Mouse (Mus musculus): ENCODE data around the gene Gpc6. TPM values are rescaled to one million over a fixed set of nuclear protein-coding genes. Genes with fewer than 3 reads are reported as not detected.

Gpc6 gene
- total and polyA plus RNA-seq, 3 experiments, result not detected

GRCm38 (mm10) chr14:118005697-118006096 is 1080.6 kb downstream of the Gpc6 start:
- Histone ChIP-seq H3K4me2 (ENCODE audit: insufficient read depth, low read depth, poor library complexity, severe bottlenecking) (no peak overlapping the region), H3K36me3 (replicated peaks in 1 of 2; ENCODE audit: control insufficient read depth in 1 of 2, insufficient read depth in 1 of 2, low read length in 1 of 2) (no peaks in the 10 kb centered on the region), H3K4me1 (ENCODE audit: control insufficient read depth in 1 of 2, insufficient read depth in 2 of 2) (peaks cover 3 to 14% of the 10 kb centered on the region in 2 experiments; a peak in 3 of 4 replicates), H3K9me3 (replicated peaks; ENCODE audit: low read length) (no peaks in the 10 kb centered on the region), H3K4me3 (replicated peaks in 1 of 3; ENCODE audit: low read depth in 2 of 3, low read length in 2 of 3, poor library complexity in 1 of 3) (no peak overlapping the region), H3K9ac (ENCODE audit: insufficient read depth, low read depth) (no peak overlapping the region), H3K27ac (ENCODE audit: insufficient read depth, low read depth) (no peak overlapping the region), H3K27me3 (replicated peaks) (peaks cover 15% of the 10 kb centered on the region), H3K79me2 (replicated peaks; ENCODE audit: control insufficient read depth, extremely low read depth, insufficient read depth, poor library complexity, severe bottlenecking) (no peaks in the 10 kb centered on the region)
- dilution Hi-C loops (cut with MboI; ENCODE audit: extremely low pct_ligation_motif_present, extremely low pct_unique_long_range_greater_than_20kb, low sequenced_read_pairs) (no loop called here), in situ Hi-C loops (cut with MboI; ENCODE audit: low pct_ligation_motif_present, low pct_unique_long_range_greater_than_20kb, low sequenced_read_pairs) (loop anchor here (5.0 to 25.0 kb wide), 2 partner anchors 147 to 582 kb away; no protein-coding TSS in a partner anchor)
- DNase-seq (ENCODE audit: extremely low read depth), result peak; percentile 63
- TF ChIP-seq MEF2A (IDR thresholded peaks at IDR 0.05; ENCODE audit: borderline replicate concordance, low read depth, low read length) (no peak), NRF1 (IDR thresholded peaks at IDR 0.05; ENCODE audit: low read depth, low read length) (no peak), ZKSCAN1 (IDR thresholded peaks at IDR 0.05; ENCODE audit: borderline replicate concordance, low read depth, low read length) (no peak), MAZ (IDR thresholded peaks at IDR 0.05; ENCODE audit: low read depth, low read length) (no peak), MXI1 (IDR thresholded peaks at IDR 0.05; ENCODE audit: low read depth, low read length) (no peak), POLR2AphosphoS2 (IDR thresholded peaks at IDR 0.05; ENCODE audit: low read depth, low read length) (no peak), RCOR1 (conservative IDR thresholded peaks at IDR 0.05; ENCODE audit: low read depth, low read length) (no peak), CTCF (conservative IDR thresholded peaks at IDR 0.05 in 1 of 2, IDR thresholded peaks at IDR 0.05 in 1 of 2; ENCODE audit: low read depth in 2 of 2, low read length in 2 of 2) (peak; percentile 41 to 84; a peak in 3 of 4 replicates), UBTF (IDR thresholded peaks at IDR 0.05; ENCODE audit: low read depth, low read length) (no peak), SMC3 (IDR thresholded peaks at IDR 0.05; ENCODE audit: low read depth, low read length) (peak; percentile 90), SIN3A (IDR thresholded peaks at IDR 0.05; ENCODE audit: low read length) (no peak), EP300 (IDR thresholded peaks at IDR 0.05; ENCODE audit: low read length) (no peak), TBP (conservative IDR thresholded peaks at IDR 0.05; ENCODE audit: low read depth, low read length) (no peak), RAD21 (IDR thresholded peaks at IDR 0.05; ENCODE audit: low read depth, low read length) (peak; percentile 87), CHD2 (IDR thresholded peaks at IDR 0.05; ENCODE audit: low read length) (no peak), NELFE (IDR thresholded peaks at IDR 0.05; ENCODE audit: low read depth, low read length) (0 out of 2 replicates have a peak, but pooled peaks have one; percentile 14), ZMIZ1 (IDR thresholded peaks at IDR 0.05; ENCODE audit: low read depth, low read length) (no peak), MAX (IDR thresholded peaks at IDR 0.05; ENCODE audit: low read length) (no peak), ZNF384 (IDR thresholded peaks at IDR 0.05; ENCODE audit: low read depth, low read length) (no peak), MYC (IDR thresholded peaks at IDR 0.05; ENCODE audit: low read depth, low read length) (no peak), IRF4 (IDR thresholded peaks at IDR 0.05; ENCODE audit: low read depth, low read length) (no peak; the same call in 1 of the 2 replicates), ETS1 (conservative IDR thresholded peaks at IDR 0.05; ENCODE audit: low read depth, low read length) (no peak), E2F4 (IDR thresholded peaks at IDR 0.05; ENCODE audit: insufficient replicate concordance, low read depth, low read length) (no peak), ZC3H11A (IDR thresholded peaks at IDR 0.05; ENCODE audit: low read depth, low read length) (peak; percentile 65)

All from CH12.LX (cell line).